Mouse (Mus musculus): ENCODE measurements at regions not wholly inside any gene's neighbourhood (a gene's known extent, or its start where the extent isn't known, plus 50 kb on each side); places are given as distances from the start of the nearest gene placed in this dataset.

GRCm38 (mm10) chr11:65334286-65334685, 64.5 kb upstream of the Myocd start:
- no peak overlapping the region for H3K9ac ChIP-seq
- no peak overlapping the region for H3K4me2 ChIP-seq
- no peaks in the 10 kb centered on the region for H3K4me1 ChIP-seq
- no peaks in the 10 kb centered on the region for H3K9me3 ChIP-seq
- H3K4me3 ChIP-seq (replicated peaks): no peak overlapping the region
- ATAC-seq (ENCODE audit: low FRiP score): no peak
- no peaks in the 10 kb centered on the region for H3K27me3 ChIP-seq
- H3K27ac ChIP-seq: no peak overlapping the region
- H3K36me3 ChIP-seq (replicated peaks): no peaks in the 10 kb centered on the region
- 81% methylated on average over 5 of the region's 5 CpGs for whole genome bisulfite sequencing

DNA sequence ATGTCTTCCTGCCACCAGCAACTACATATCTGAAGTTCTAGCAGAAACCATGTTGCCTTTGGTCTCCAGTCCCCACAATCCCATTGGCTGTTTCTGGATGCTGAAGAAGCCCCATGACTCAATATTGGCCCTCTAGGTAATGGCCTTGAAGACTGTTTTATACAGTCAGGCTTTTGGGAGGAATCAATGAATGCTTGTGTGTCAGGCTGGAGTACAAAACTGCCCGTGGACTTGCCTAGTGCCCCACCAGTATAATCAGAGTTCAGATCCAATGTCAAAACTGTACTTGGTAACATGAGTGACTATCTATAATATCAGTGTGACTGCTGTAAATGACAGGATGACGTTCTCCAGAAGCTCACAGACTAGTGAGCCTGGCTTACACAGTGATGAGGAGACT, 63.3 kb upstream of the Myocd start:
- no peaks in the 10 kb centered on the region for H3K4me1 ChIP-seq
- no peak overlapping the region for H3K4me3 ChIP-seq (replicated peaks)
- H3K4me2 ChIP-seq: no peak overlapping the region
- no peaks in the 10 kb centered on the region for H3K36me3 ChIP-seq (replicated peaks)
- ATAC-seq (ENCODE audit: low FRiP score): no peak
- H3K9me3 ChIP-seq: no peaks in the 10 kb centered on the region
- no peak overlapping the region for H3K9ac ChIP-seq
- 81% methylated on average over 2 of the region's 2 CpGs for WGBS
- no peaks in the 10 kb centered on the region for H3K27me3 ChIP-seq
- H3K27ac ChIP-seq: no peak overlapping the region

DNA sequence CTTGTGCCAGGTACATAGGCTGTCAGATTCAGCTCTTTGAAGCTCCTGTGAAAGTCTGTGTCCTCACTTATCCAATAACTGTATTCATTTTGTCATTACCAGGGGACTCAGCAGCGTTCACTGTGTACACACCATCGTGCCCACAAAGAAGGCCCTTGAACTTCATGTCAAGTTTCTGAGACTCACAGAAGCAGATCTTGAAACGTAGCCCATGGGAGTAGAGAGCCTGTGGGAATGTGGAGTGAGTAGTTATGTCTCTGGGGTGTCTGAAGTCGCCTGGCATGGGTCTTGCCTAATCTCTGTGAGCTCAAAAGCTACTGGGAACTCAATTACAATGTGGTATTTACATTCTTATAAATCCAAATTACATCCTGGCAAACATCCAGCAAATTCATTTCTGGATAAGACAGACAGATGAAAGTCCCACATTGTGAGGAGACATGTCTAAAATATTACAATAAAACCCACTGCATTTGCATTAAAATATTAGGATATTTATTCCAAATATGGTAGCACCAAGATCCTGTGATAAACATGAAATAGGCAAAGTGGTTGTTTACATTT, 53.2 kb upstream of the Myocd start:
- H3K4me1 ChIP-seq: no peaks in the 10 kb centered on the region
- H3K27me3 ChIP-seq: no peaks in the 10 kb centered on the region
- ATAC-seq (ENCODE audit: low FRiP score): no peak
- H3K9me3 ChIP-seq: no peaks in the 10 kb centered on the region
- no peak overlapping the region for H3K4me3 ChIP-seq (replicated peaks)
- no peak overlapping the region for H3K27ac ChIP-seq
- no peaks in the 10 kb centered on the region for H3K36me3 ChIP-seq (replicated peaks)
- WGBS: 71% methylated on average over 4 of the region's 4 CpGs
- no peak overlapping the region for H3K9ac ChIP-seq
- H3K4me2 ChIP-seq: no peak overlapping the region

All from forebrain, embryonic 12.5 days (tissue).